Mouse (Mus musculus) liver, embryonic 16.5 days (tissue): ENCODE measurements around the gene Tfec. TPM values are rescaled to one million over a fixed set of nuclear protein-coding genes. Genes with fewer than 3 reads are reported as not detected.
A peak's percentile ranks its signal among the peaks of the same experiment; 100 is the strongest.

Experiments
- ATAC-seq: fragments of 200-750 bp; cut with Nextera tagmentation; 2 replicates; pipeline ENCODE4 v1.8.0; 2017; ENCODE audit warnings: low read depth, mild to moderate bottlenecking, moderate number of reproducible peaks, moderate library complexity
- H3K27ac ChIP-seq: fragments of 300-500 bp; sonication (generic); 2 replicates; pipeline ENCODE4 v1.5.1; 2014; ENCODE audit warnings: mild to moderate bottlenecking, low read length
- H3K27me3 ChIP-seq: fragments of 300-500 bp; sonication (generic); 2 replicates; pipeline ENCODE4 v1.6.1; 2014; ENCODE audit warnings: low read depth, low read length, mixed read lengths; ENCODE audit not compliant: control insufficient read depth, insufficient read depth
- H3K36me3 ChIP-seq: fragments of 300-500 bp; sonication (generic); 2 replicates; pipeline ENCODE4 v1.6.1; 2014; ENCODE audit warnings: mild to moderate bottlenecking; ENCODE audit not compliant: control insufficient read depth, insufficient read depth
- H3K4me1 ChIP-seq: fragments of 300-500 bp; sonication (generic); 2 replicates; pipeline ENCODE4 v1.6.1; 2014; ENCODE audit warnings: low read depth, low read length, mixed read lengths; ENCODE audit not compliant: control insufficient read depth
- H3K4me2 ChIP-seq: fragments of 300-500 bp; sonication (generic); 2 replicates; pipeline ENCODE4 v1.6.1; 2014; ENCODE audit warnings: low read depth, low read length, mixed read lengths
- H3K4me3 ChIP-seq: fragments of 300-500 bp; sonication (generic); 2 replicates; pipeline ENCODE4 v1.5.1; 2014; ENCODE audit warnings: low read depth, mild to moderate bottlenecking, low read length
- H3K9ac ChIP-seq: fragments of 300-500 bp; sonication (generic); 2 replicates; pipeline ENCODE4 v1.6.1; 2014; ENCODE audit warnings: low read depth, low read length
- H3K9me3 ChIP-seq: fragments of 300-500 bp; sonication (generic); replicated peaks from 2 replicates; pipeline ENCODE4 v1.6.1; 2016; ENCODE audit warnings: low read length; ENCODE audit not compliant: control insufficient read depth
- WGBS: fragments of 180-500 bp; shearing (Covaris S2); extraction: QIAGEN DNeasy Blood & Tissue Kit; methylation state at CpG from one replicate; pipeline ENCODE4 v1.1.7; 2014; ENCODE audit not compliant: insufficient replicate concordance; 5-methylcytosine and 5-hydroxymethylcytosine counted together
- polyA plus RNA-seq: library from polyadenylated mRNA; unstranded; fragments of >200 nt; fragmentation: Nextera tagmentation; extraction: Ambion mirVana; gene quantifications from 2 replicates; pipeline ENCODE4 v1.2.1, GENCODE M21; 2015

Tfec gene
- 4.5 TPM in 2 replicates for polyA plus RNA-seq

DNA sequence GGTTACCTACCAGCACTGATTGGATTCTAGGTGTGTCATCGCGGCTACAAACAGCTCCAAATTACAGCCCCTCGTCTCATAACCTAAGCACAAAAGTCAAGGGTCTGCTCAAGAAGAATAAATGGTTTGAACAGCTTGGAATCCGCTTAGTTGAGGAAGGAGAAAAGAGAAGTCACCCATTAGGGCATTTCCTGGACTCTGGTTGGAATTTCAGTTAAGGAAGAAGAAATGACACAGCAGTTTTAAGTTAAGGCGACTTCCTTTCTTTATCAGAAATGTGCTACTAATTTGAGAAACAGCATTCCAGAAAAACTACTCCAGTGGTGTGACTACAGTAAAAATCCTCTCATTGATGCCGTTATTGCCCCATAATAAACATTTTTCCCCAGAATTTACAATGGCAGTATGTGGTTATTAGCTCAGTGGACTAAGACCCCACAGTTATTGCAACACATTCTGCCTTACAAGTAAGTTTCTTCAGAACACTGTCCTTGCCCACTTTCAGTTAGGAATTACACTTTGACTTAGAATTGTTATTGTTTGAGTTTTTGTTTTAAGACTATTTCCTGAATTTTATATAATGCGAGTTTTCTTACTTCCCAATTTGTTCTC is at the start of gene Tfec:
Gene Tfec (minus strand): TSS at position 191 of the 612 bp plus-strand sequence.
- 32% methylated on average over 7 of the region's 7 CpGs for WGBS
- H3K9ac ChIP-seq, result no peak within 1 kb of the TSS
- H3K4me1 ChIP-seq, result no peaks in the 10 kb centered on the region
- no peaks in the 10 kb centered on the region for H3K36me3 ChIP-seq
- no peaks in the 10 kb centered on the region for H3K27me3 ChIP-seq
- H3K4me2 ChIP-seq, result no peak within 1 kb of the TSS
- no peak within 1 kb of the TSS; the same call in 1 of the 2 replicates for H3K27ac ChIP-seq
- H3K9me3 ChIP-seq, result no peaks in the 10 kb centered on the region
- no peak for ATAC-seq
- peak within 1 kb of the TSS; percentile 35 for H3K4me3 ChIP-seq

DNA sequence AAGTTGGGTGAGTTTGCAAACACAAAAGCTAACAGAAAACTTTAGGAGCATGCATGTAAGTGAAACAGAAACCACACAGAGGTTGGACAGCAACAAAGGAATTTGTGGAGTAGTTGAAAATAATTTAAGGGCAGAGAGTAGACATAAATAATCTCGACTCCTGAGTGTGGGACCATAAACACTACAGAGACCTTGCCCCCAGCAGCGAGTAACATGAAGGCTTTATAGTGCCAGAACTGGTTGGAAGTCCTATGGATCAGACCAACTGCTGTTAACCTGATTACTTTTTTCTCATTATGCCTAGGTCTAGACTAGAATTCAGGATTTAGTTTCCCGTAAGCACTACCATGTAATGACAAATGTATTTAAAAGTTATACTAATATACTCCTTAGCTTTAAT is 49.6 kb upstream of the Tfec start:
- H3K4me3 ChIP-seq, result no peak overlapping the region
- ATAC-seq, result no peak

DNA sequence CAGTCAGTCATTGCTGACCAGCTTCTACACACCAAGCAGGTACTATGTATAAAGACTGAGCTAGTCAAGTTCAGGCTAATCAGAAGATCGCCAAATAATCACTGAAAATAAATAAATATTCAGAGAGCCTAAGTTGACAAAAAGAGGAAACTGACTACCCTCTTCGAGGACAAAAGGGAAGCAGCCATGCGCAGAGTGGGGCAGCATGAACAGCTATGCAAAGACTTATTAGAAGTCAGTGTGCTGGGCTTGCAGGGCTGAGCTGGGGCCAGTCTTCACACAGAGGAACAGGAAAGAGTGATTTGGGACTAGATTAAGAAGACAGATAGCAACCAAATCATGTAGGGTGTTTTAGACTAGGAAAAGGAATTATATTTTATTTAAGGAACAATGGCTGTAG is 45.3 kb upstream of the Tfec start:
- 23% methylated on average over 3 of the region's 3 CpGs for WGBS
- Histone ChIP-seq H3K4me2 (no peak overlapping the region), H3K9me3 (no peaks in the 10 kb centered on the region), H3K27ac (no peak overlapping the region), H3K4me1 (no peaks in the 10 kb centered on the region), H3K36me3 (no peaks in the 10 kb centered on the region), H3K4me3 (no peak overlapping the region), H3K27me3 (no peaks in the 10 kb centered on the region), H3K9ac (no peak overlapping the region)
- no peak for ATAC-seq

More for the DNA sequence above, 49.6 kb upstream of the Tfec start:
- Histone ChIP-seq H3K4me1 (no peaks in the 10 kb centered on the region), H3K4me2 (no peak overlapping the region), H3K9me3 (no peaks in the 10 kb centered on the region), H3K27ac (no peak overlapping the region), H3K36me3 (no peaks in the 10 kb centered on the region), H3K9ac (no peak overlapping the region), H3K27me3 (no peaks in the 10 kb centered on the region)
- 51% methylated on average over 3 of the region's 3 CpGs for WGBS

DNA sequence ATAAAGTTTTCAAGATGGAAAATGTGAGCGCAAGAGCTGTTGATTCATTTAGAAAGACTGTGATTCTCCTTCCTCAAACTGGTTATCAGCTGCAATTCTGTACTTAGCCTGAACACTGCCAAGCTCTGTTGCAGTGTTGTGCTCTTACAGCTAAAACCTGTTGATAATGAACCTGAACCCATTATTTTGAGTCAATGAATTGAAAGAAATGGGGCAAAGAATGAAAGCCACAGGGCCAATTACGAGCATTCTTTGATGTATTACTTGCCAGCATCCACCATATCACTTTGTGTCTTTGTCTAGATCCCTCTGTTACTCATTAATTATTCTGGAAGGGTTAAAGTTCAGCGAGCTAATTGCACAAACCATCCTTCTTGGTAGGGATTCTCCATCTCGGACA is 44.2 kb upstream of the Tfec start:
- Histone ChIP-seq H3K27me3 (no peaks in the 10 kb centered on the region), H3K4me2 (no peak overlapping the region), H3K27ac (no peak overlapping the region), H3K4me3 (no peak overlapping the region), H3K9ac (no peak overlapping the region), H3K4me1 (no peaks in the 10 kb centered on the region), H3K9me3 (no peaks in the 10 kb centered on the region), H3K36me3 (no peaks in the 10 kb centered on the region)
- 52% methylated on average over 4 of the region's 4 CpGs for WGBS
- ATAC-seq, result no peak

GRCm38 (mm10) chr6:16931059-16931458 is 32.8 kb upstream of the Tfec start:
- no peak for ATAC-seq
- no peak overlapping the region for H3K4me3 ChIP-seq
- no peaks in the 10 kb centered on the region for H3K4me1 ChIP-seq
- WGBS, result 59% methylated on average over 6 of the region's 6 CpGs
- no peaks in the 10 kb centered on the region for H3K9me3 ChIP-seq
- no peaks in the 10 kb centered on the region for H3K27me3 ChIP-seq
- H3K36me3 ChIP-seq, result no peaks in the 10 kb centered on the region
- H3K9ac ChIP-seq, result no peak overlapping the region
- no peak overlapping the region for H3K27ac ChIP-seq
- no peak overlapping the region for H3K4me2 ChIP-seq

GRCm38 (mm10) chr6:16920111-16920656 is 21.9 kb upstream of the Tfec start:
- ATAC-seq, result no peak
- no peaks in the 10 kb centered on the region for H3K36me3 ChIP-seq
- WGBS, result 29% methylated on average over 2 of the region's 2 CpGs
- H3K27ac ChIP-seq, result no peak overlapping the region
- no peak overlapping the region for H3K4me3 ChIP-seq
- no peak overlapping the region for H3K4me2 ChIP-seq
- no peaks in the 10 kb centered on the region for H3K27me3 ChIP-seq
- no peaks in the 10 kb centered on the region for H3K9me3 ChIP-seq
- H3K4me1 ChIP-seq, result no peaks in the 10 kb centered on the region
- no peak overlapping the region for H3K9ac ChIP-seq

DNA sequence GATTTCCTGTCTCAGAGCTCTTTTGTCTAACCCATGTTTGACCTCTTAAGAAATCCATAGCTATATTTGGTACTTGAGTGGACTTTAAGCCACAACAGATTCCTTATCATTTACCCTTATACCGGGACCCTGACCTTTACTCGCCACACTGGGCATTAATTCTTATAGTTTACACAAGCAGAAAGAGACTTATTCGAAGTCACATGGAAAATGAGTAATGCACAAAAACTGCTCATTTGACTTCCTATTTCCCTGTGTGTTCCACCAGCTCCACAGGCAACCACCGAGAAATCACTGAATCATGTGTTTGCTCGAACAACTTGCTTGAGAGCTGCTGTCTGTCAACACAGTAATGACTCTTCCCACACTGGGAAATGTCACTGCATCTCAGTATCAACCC is 6.4 kb downstream of the Tfec start:
- Histone ChIP-seq H3K27ac (no peak overlapping the region), H3K9ac (no peak overlapping the region), H3K36me3 (no peaks in the 10 kb centered on the region), H3K27me3 (no peaks in the 10 kb centered on the region), H3K4me3 (no peak overlapping the region), H3K4me1 (no peaks in the 10 kb centered on the region), H3K9me3 (no peaks in the 10 kb centered on the region), H3K4me2 (no peak overlapping the region)
- ATAC-seq, result peak; percentile 39; the same call in 1 of the 2 replicates
- 31% methylated on average over 5 of the region's 5 CpGs for WGBS

DNA sequence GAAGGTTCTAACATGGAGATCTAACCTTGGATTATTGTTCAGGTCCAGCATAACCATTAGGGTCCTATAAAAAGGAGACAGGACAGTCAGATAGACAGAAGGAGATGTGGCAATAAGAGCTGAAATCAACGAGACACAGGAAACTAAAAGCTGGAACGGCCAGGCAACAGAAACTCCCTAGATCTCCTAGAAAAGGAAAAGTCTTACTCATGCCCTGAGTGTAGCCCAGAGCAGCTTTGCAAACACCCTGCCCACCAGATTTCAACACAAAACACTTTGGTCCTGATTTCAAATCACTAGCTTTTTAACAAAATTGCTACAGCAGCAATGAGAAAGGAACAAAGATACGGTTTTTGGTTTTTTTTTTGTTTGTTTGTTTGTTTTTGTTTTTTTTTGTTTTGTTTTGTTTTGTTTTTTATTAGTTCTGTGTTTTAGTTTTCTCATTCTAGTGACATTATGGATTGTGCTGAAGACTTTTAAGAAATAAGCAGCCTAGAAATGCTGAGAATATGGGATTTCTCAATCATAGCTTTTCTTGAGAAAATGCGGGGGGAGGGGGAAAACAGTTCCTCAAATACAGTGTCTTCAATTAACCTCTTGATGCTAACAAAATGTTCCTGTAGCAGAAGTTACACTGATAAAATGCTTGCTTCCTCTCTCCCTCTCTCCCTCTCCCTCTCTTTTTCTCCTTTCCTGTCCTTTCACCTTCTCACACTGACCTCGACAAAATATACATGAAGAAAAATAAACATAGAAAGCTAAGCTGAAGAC is 14.5 kb downstream of the Tfec start:
- Histone ChIP-seq H3K4me3 (no peak overlapping the region), H3K4me1 (no peaks in the 10 kb centered on the region), H3K9ac (no peak overlapping the region), H3K27me3 (no peaks in the 10 kb centered on the region), H3K36me3 (no peaks in the 10 kb centered on the region), H3K27ac (no peak overlapping the region), H3K4me2 (no peak overlapping the region), H3K9me3 (no peaks in the 10 kb centered on the region)
- 33% methylated on average over 5 of the region's 5 CpGs for WGBS
- no peak for ATAC-seq

GRCm38 (mm10) chr6:16874021-16874542 is 24.2 kb downstream of the Tfec start:
- no peak overlapping the region for H3K27ac ChIP-seq
- no peaks in the 10 kb centered on the region for H3K9me3 ChIP-seq
- 62% methylated on average over 2 of the region's 2 CpGs for WGBS
- H3K9ac ChIP-seq, result no peak overlapping the region
- no peaks in the 10 kb centered on the region for H3K27me3 ChIP-seq
- H3K4me3 ChIP-seq, result no peak overlapping the region
- H3K4me2 ChIP-seq, result no peak overlapping the region
- ATAC-seq, result no peak
- no peaks in the 10 kb centered on the region for H3K36me3 ChIP-seq
- H3K4me1 ChIP-seq, result no peaks in the 10 kb centered on the region
